10 mouse cellular contexts compared by ENCODE assay signal in the genomic region with DNA sequence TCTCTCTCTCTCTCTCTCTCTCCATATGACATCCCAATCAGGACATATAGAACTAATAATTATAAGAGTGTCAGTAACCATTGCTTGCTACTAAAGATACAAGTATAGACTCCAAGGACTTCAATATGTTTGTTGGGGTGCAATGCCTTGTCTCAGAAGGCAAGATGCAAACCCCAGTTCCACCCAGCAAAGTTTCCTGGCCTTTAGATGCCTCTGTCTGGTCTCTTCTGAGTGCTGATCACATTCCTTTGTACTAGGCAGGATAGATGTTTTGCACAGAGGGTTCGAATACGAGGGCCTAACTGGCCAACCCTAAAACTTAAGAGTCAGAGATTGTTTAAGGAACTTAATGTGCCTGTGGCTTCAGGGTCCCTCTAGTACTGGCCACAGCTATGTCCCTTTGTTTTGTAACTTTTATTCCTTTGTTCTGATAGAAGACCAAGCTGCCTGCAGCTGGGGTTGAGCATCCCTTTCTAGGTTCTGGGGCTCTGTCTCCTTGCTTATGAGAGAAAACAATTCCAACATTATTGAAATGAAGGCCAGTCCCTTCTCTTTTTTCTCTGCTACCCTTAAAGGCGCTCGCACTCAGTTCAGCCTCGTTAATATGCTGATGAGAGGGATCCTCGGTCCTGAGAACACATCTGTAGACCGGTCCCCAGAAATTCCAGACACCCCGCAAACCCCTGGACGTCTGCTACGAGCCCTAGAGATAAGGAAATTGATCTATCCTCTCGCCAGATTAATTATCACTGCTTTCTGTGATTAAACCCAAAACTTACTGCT. TPM values are rescaled to one million over a fixed set of nuclear protein-coding genes. Genes with fewer than 3 reads are reported as not detected.
A peak's percentile ranks its signal among the peaks of the same experiment; 100 is the strongest.
DNase-seq lines count a peak whose midpoint lies in the region; ATAC-seq and TF ChIP-seq lines count a peak whose summit lies in the region.
"Had no signal": no experiment of that assay in that cellular context is flagged by ENCODE, and none has a peak within 500 bp of the region (broad histone marks: within the 10 kb centered on the region; RNA-seq: fewer than 3 reads in every experiment).

No protein-coding gene starts in this region.

- peaks cover 43% of the 10 kb centered on the region for H3K27me3 ChIP-seq in heart, embryonic 16.5 days (ENCODE audit: control insufficient read depth, insufficient read depth, low read length)
- peaks cover 20% of the 10 kb centered on the region for H3K27me3 ChIP-seq in embryonic facial prominence, embryonic 10.5 days (replicated peaks; ENCODE audit: low read depth, poor library complexity, severe bottlenecking)
- H3K27me3 ChIP-seq in hindbrain, postnatal 0 days (ENCODE audit: insufficient read depth, low read length), result no peaks in the 10 kb centered on the region
- 0 out of 2 replicates have a peak, but pooled peaks cover 4% of the 10 kb centered on the region for H3K27me3 ChIP-seq in neural tube, embryonic 12.5 days (replicated peaks)
- H3K27me3 ChIP-seq: CH12.LX had no signal

- H3K4me3 ChIP-seq in heart, embryonic 16.5 days (ENCODE audit: low read length), result peak overlapping the region; percentile 65
- H3K4me3 ChIP-seq in embryonic facial prominence, embryonic 10.5 days, result peak overlapping the region; percentile 81
- H3K4me3 ChIP-seq in hindbrain, postnatal 0 days (ENCODE audit: low read length), result peak overlapping the region; percentile 82
- H3K4me3 ChIP-seq in neural tube, embryonic 12.5 days, result peak overlapping the region; percentile 78

- 9% methylated on average over 11 of the region's 11 CpGs for WGBS in heart, embryonic 16.5 days
- 2% methylated on average over 11 of the region's 11 CpGs for WGBS in embryonic facial prominence, embryonic 10.5 days
- WGBS in hindbrain, postnatal 0 days, result 12% methylated on average over 11 of the region's 11 CpGs
- WGBS in neural tube, embryonic 12.5 days, result 4% methylated on average over 11 of the region's 11 CpGs

- peaks cover 7% of the 10 kb centered on the region for H3K4me1 ChIP-seq in heart, embryonic 16.5 days (ENCODE audit: control insufficient read depth, insufficient read depth, low read length)
- H3K4me1 ChIP-seq in embryonic facial prominence, embryonic 10.5 days, result peaks cover 37% of the 10 kb centered on the region
- peaks cover 7% of the 10 kb centered on the region; the same call in 1 of the 2 replicates for H3K4me1 ChIP-seq in hindbrain, postnatal 0 days (ENCODE audit: insufficient read depth, low read length)
- H3K4me1 ChIP-seq in neural tube, embryonic 12.5 days, result peaks cover 14% of the 10 kb centered on the region
- H3K4me1 ChIP-seq: liver, embryonic 15.5 days had no signal

- no peak for ATAC-seq in heart, embryonic 16.5 days (replicated peaks; ENCODE audit: extremely low read depth, insufficient read depth, low FRiP score)
- ATAC-seq in hindbrain, postnatal 0 days, result no peak
- no peak for ATAC-seq in neural tube, embryonic 12.5 days (ENCODE audit: low FRiP score, low read depth)

- peak overlapping the region; percentile 75 for H3K9ac ChIP-seq in heart, embryonic 16.5 days (ENCODE audit: low read length)
- H3K9ac ChIP-seq in hindbrain, postnatal 0 days (replicated peaks; ENCODE audit: low read length), result peak overlapping the region; percentile 82
- H3K9ac ChIP-seq in neural tube, embryonic 12.5 days, result peak overlapping the region; percentile 89
- H3K9ac ChIP-seq: liver, embryonic 15.5 days had no signal

- H3K27ac ChIP-seq in heart, embryonic 16.5 days (ENCODE audit: low read length), result peak overlapping the region; percentile 81
- H3K27ac ChIP-seq in embryonic facial prominence, embryonic 10.5 days (replicated peaks), result peak overlapping the region; percentile 99
- H3K27ac ChIP-seq in hindbrain, postnatal 0 days, result peak overlapping the region; percentile 46
- no peak overlapping the region for H3K27ac ChIP-seq in neural tube, embryonic 12.5 days
- H3K27ac ChIP-seq: liver, embryonic 15.5 days had no signal

- peak overlapping the region; percentile 91 for H3K4me2 ChIP-seq in heart, embryonic 16.5 days (ENCODE audit: low read depth, low read length)
- peak overlapping the region; percentile 80 for H3K4me2 ChIP-seq in hindbrain, postnatal 0 days (ENCODE audit: low read depth, low read length)
- H3K4me2 ChIP-seq in neural tube, embryonic 12.5 days (replicated peaks), result peak overlapping the region; percentile 76
- H3K4me2 ChIP-seq: liver, embryonic 15.5 days had no signal

- no peaks in the 10 kb centered on the region for H3K9me3 ChIP-seq in heart, embryonic 16.5 days (replicated peaks; ENCODE audit: control insufficient read depth, low read length)
- no peaks in the 10 kb centered on the region for H3K9me3 ChIP-seq in embryonic facial prominence, embryonic 10.5 days
- no peaks in the 10 kb centered on the region for H3K9me3 ChIP-seq in hindbrain, postnatal 0 days (ENCODE audit: low read length)
- no peaks in the 10 kb centered on the region for H3K9me3 ChIP-seq in neural tube, embryonic 12.5 days
- H3K9me3 ChIP-seq: liver, embryonic 15.5 days had no signal

- no peaks in the 10 kb centered on the region for H3K36me3 ChIP-seq in heart, embryonic 16.5 days (ENCODE audit: control insufficient read depth, insufficient read depth)
- peaks cover 18% of the 10 kb centered on the region for H3K36me3 ChIP-seq in embryonic facial prominence, embryonic 10.5 days (replicated peaks)
- H3K36me3 ChIP-seq in hindbrain, postnatal 0 days (ENCODE audit: insufficient read depth, low read length), result no peaks in the 10 kb centered on the region
- H3K36me3 ChIP-seq in neural tube, embryonic 12.5 days, result no peaks in the 10 kb centered on the region
- H3K36me3 ChIP-seq: liver, embryonic 15.5 days had no signal

- TF ChIP-seq CTCF in hindbrain, postnatal 0 days (IDR thresholded peaks at IDR 0.05; ENCODE audit: low read depth), result no peak

- DNase-seq in heart, adult 8-10 months (ENCODE audit: low spot score), result no peak
- peak; percentile 30 for DNase-seq in embryonic facial prominence, embryonic 10.5 days (ENCODE audit: low spot score)
- DNase-seq in hindbrain, postnatal 0 days (ENCODE audit: low spot score), result no peak
- no peak for DNase-seq in cerebellum, adult 9-10 months
- no peak for DNase-seq in right cerebral cortex, postnatal 14 days
- no peak for DNase-seq in cerebellum, adult 8-10 months

RNA-seq across cellular contexts. Expression of a gene that starts 2.5 kb away (rescaled TPM):
- 44.2 and 46.0 TPM in 2 replicates for polyA plus RNA-seq in heart, embryonic 16.5 days (2015; fragmentation: Nextera tagmentation; extraction: Ambion mirVana)
- total RNA-seq in heart, adult 8-10 months (2022), result 10 to 100 TPM in 2 of 4 experiments, 1 to 10 TPM in 2; 9.6 to 10.9 (median 10.1) TPM
- polyA plus RNA-seq in embryonic facial prominence, embryonic 10.5 days (2016; fragmentation: Nextera tagmentation; extraction: Ambion mirVana), result 82.9 and 103 TPM in 2 replicates
- total RNA-seq in hindbrain, postnatal 0 days (2014; rRNA removed), result 54.1 and 55.7 TPM in 2 replicates
- polyA plus RNA-seq in hindbrain, postnatal 0 days (2015; fragmentation: Nextera tagmentation; extraction: Ambion mirVana), result 28.2 and 30.5 TPM in 2 replicates
- 73.7 and 77.0 TPM in 2 replicates for polyA plus RNA-seq in neural tube, embryonic 12.5 days (2016; fragmentation: Nextera tagmentation; extraction: Ambion mirVana)
